Mouse (Mus musculus) c-Kit-positive CD71-positive TER-119-negative erythroid progenitor cells, embryonic 14.5 days (primary cell): ENCODE data around the gene Tcl1b4.

Experiments
- DNase-seq: peaks from one replicate; pipeline ENCODE4 v3.0.0-alpha.2; 2013; ENCODE audit warnings: low read depth

Tcl1b4 gene

DNA sequence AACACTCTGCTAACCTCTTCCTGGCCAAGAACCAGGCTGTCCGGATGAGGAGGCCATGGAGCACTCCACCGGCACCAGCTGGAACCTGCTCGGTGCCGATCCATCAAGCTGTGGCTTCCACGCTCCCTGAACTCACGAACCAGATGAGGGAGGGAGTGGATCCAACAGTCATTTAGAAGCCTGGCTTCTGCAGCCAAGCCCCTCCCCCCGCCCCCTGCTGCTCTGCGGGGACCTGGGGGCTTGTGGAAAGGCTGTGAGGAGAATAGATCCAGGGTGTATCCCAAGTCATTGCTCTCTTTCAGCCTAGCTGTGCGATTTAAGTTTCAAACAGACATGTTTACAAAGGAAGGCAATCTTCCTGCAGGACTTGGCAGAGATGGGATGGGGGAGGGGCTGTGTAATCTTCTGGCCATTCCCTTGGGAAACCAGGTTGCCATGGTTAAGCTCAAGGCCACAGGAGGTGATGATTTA, 47.0 kb downstream of the Tcl1b4 start:
- no peak for DNase-seq

- DNase-seq, result no peak
Measured at GRCm38 (mm10) chr12:105253796-105254195, 52.0 kb downstream of the Tcl1b4 start.
